Mouse (Mus musculus): ENCODE results near the gene Gmcl1.

Gene Gmcl1

DNA sequence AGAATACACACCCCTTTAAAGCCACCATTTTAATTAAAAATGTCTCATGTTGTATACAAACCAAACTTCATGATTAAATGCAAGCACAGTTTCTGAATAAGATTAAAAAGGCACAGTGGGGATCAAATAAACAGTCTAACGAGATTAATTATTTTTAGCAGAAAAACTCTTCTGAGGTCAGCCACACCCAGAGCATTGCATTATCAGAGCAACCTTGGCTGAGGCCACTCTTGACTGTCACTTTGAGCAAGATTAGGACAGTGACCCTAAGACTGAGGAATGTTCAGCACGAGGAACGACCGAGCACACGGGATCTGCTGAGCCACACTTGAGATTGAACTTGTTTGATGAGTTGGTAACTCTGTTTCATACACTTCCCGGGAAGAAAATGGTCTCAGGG lies 3.6 kb upstream of the Gmcl1 start:
- in situ Hi-C loops (cut with MboI, MseI) = no loop called here

DNA sequence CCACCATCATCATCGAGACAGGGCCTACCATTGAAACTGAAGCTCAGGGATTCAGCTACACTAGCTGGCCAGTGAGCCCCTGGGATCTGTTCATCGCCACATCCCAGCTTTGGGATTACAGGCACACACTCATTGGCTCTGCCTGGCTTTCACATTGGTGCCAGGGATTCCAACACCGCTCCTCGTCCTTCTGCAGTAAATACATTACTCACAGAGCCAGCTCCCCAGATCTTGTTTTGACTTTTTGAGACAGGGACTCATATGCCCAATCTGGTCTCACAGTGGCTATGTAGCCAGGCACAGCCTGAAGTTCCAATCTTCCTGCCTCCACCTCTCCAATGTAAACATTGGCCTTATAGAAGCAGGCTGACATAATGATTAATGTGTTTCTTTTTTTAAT lies 3.1 kb upstream of the Gmcl1 start:
- in situ Hi-C loops (cut with MboI, MseI) = no loop called here

DNA sequence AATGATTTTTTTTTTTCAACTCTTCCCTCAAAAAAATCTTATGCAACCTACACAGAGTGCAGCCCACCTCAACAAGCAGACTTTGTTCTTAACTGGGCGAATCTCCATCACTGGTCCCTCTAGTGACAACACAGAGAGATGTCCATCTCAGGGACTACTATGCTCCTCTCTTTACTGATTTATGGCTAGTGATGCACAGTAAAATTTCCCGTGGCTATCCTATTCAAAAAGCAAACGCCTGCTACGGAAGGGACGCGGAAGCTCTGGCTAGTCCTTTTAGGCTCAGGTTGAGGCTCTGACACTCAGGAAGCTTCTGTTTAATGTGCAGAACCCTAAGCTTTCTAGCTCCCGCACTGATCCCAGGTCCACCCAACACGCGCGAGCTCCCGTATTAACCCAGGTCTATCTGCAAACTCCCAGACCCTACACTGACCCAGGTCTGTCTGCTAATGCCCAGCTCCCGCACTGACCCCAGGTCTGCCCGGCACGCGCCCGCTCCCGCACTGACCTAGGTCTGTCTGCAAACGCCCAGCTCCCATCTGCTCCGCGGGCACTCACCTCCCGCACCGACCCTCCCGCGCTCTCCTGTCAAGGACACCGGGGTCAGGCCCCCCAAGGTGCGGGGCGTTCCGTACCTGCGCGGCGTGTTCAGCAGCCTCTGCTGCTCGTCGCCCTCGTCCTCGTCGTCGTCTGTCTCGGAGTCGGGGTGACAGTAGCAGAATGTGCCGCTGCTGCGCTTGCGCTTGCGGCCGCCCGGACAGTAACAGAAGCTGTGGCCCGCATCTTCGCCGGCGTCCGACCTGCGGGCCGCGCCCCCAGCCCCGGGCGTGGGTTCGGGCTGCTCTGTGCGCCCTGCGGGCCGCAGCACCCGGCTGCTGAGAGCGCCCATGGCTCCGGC lies 658 bp downstream of the Gmcl1 start:
- in situ Hi-C loops (cut with MboI, MseI) = no loop called here

DNA sequence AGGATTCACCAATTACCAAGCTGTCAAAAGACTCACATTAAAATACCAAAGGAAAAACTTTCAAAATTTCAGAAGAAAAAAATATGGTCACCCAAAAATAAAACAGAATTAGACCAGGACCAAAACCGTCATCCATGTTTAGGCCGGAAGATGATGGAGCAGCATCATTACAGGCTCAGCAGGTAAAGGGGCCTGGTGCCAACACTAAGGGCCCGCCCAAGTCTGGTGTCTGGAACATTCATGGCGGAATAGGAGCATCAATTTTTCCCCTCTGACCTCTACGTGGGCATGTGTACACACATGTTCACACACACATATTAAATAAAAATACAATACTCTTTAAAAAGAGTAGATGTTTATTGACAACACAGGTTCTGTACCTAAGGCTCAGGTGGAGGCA lies 4.5 kb downstream of the Gmcl1 start:
- in situ Hi-C loops (cut with MboI, MseI) = no loop called here

DNA sequence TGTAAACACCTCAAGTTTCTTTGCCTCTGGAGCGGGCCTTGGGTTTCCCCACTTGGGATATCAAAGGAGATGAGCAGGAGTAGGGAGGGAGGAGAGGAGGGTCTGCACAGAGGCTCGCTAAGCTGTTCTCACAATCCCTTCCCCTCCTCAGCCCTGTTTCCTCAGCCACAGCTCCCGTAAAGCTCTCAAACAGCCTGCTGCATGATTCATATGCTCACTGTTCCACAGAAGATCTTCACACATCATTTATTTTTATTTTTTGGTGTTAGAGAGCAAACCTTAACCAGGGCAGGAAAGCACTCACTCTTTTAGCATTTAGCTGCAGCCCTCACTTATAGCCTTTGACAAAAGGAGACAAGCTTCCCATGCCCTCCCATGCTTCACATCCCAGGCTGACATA lies 11.2 kb downstream of the Gmcl1 start:
- in situ Hi-C loops (cut with MboI, MseI) = no loop called here

DNA sequence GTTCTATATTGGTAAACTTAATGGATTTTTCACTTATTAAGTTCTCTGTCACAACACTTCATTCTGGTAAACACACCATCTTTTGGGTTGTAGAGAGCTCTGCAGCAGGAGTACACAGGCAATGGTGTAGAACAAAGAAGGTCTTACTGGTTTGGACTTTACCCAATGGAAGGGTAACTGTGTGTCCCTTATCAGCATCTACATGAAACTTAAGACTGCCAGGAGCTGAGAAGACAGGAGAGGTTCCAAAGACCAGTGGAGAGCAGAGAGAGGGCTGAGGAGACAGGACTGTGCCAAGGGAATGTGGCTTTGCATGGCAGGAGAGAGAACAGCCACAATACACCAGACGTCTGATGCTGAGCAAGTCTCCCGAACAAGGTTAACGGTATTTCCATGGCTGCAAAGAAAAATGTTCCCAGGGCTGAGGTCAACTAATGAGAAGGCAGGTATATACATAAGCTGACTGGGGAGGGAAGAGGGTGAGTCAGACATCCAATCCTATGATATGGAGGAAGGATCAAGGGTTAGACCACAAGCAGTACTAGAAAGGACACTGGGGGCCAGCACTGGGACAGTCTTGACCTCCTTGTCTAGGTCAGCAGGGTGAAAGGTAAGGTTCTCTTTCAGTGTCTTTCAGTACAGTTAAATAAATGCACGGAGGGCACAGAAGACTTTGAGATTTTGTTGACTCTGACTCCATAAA lies 25.0 kb downstream of the Gmcl1 start:
- in situ Hi-C loops (cut with MboI, MseI) = no loop called here

DNA sequence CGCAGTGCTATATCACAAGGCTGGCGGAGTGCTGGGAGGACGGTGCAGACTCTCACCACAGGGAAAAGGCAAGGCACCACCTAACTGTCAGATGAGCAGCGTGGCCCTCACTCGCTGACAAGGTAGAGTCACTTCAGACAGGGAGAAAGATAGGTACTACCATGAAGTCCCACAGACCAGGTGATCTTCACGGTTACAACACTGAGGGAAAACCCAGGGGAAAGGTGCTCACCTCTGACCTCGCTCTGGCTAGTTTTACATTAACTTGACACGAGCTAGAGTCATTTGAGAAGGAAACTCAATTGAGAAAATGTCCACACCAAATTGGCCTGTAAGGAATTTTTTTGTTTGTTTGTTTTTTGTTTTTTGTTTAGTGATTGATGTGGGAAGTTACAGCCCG lies 30.6 kb downstream of the Gmcl1 start:
- in situ Hi-C loops (cut with MboI, MseI) = no loop called here

DNA sequence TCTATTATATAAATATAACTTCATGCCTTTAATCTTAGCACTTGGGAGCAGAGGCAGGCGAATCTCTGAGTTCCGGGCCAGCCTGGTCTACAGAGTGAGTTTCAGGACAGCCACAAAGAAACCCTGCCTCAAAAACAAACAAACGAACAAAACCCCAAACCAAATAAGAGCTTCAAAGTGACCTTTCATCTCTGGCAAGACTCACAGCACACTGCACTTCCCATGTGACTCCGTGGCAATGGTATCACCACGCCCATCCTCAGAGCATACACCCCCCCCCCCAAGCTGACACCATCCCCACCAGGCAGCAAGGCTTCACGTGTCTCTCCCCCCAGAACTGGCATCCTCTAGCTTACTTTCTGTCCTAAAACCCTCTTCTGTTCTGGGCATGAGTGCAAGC lies 35.3 kb downstream of the Gmcl1 start:
- in situ Hi-C loops (cut with MboI, MseI) = no loop called here

DNA sequence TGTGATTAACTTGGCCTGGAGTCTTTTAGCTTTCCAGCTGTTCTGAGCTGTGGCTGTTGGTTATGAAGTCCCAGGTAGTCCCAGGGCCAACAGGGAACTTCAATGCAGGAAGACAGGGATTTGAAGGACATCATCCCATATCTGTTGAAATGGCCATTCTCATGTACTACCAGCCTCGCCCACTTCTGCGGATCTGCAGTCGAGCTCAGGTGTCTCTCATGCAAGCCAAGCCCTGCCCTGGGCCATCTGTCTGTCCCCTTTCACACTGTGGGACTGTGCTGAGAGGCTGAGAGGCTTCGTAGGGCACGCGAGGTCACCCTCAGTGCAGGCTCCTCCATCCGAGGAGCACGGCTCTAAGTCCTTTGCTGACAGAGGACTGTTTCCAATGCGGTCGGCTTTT lies 37.0 kb downstream of the Gmcl1 start:
- in situ Hi-C loops (cut with MboI, MseI) = no loop called here

DNA sequence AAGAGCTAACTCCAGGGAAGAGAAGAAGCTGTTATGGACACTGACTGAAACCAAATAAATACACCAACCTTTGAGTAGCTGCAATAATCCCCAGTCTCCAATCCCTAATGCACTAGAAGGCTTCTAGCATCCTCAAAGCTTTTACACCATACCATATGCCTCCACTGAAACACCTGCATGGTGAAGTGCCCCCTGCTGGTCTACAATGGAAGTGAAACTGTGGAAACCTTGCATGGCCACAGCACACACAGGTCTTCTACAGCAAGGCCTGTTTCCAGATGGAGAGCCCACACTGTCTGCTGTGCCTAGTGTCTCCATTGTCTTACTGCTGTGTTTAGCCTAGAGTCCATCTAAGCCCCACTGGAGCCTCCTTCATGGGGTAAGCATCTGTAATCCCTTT lies 38.7 kb downstream of the Gmcl1 start:
- in situ Hi-C loops (cut with MboI, MseI) = no loop called here

DNA sequence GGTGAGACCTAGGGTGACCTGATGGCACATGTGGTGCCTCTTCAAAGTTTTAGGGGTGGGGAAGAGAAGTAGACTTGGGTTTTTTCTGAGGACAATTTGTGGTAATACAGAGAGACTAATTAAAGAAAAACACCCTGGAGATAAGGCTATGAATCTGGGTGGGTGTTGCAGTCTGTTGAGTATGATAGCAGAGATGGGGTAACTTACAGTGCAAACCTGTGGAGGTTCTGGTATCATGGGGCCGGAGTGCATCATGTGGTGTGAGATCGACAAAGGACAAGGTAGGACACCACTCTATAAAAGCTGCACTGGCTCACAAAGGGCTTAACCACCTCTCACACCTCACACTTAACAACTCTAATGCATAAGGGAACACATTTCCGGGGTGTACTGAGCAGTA lies 43.5 kb downstream of the Gmcl1 start:
- in situ Hi-C loops (cut with MboI, MseI) = loop anchor here (5.0 kb wide), 1 partner anchor 98 kb away; no protein-coding TSS in a partner anchor

DNA sequence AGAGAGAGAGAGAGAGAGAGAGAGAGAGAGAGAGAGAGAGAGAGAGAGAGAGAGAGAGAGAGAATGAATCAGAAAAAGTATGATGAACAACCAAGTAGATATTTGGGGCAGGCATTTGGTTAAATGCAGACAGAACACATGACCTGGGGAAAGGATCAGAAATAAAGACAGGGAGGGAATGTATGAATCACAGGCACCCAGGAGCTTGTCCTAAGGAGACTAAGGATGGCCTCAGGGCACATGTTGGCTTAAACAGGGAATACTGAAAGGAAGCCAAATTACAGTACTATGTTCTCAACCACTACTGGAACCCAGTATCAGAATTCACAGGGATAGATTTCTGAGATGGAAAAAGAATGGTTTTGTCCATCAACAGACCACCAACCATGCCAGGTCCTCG lies 46.2 kb downstream of the Gmcl1 start:
- in situ Hi-C loops (cut with MboI, MseI) = loop anchor here (5.0 kb wide), 1 partner anchor 100 kb away; no protein-coding TSS in a partner anchor

DNA sequence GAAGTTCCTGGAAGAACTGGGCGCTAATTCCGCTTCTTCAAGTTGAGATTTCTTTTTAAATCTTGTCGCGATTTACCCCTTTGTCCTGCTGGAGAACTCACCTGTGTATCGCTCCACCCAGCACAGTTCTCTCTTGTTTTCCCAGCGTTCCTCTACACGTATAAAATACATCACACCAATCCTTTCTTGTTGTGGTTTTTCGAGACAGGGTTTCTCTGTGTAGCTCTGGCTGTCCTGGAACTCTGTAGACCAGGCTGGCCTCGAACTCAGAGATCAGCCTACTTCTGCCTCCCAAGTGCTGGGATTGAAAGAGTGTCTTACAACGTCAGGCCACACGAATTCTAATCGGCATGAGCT lies 48.5 kb downstream of the Gmcl1 start:
- in situ Hi-C loops (cut with MboI, MseI) = loop anchor here (5.0 kb wide), 1 partner anchor 103 kb away; no protein-coding TSS in a partner anchor

DNA sequence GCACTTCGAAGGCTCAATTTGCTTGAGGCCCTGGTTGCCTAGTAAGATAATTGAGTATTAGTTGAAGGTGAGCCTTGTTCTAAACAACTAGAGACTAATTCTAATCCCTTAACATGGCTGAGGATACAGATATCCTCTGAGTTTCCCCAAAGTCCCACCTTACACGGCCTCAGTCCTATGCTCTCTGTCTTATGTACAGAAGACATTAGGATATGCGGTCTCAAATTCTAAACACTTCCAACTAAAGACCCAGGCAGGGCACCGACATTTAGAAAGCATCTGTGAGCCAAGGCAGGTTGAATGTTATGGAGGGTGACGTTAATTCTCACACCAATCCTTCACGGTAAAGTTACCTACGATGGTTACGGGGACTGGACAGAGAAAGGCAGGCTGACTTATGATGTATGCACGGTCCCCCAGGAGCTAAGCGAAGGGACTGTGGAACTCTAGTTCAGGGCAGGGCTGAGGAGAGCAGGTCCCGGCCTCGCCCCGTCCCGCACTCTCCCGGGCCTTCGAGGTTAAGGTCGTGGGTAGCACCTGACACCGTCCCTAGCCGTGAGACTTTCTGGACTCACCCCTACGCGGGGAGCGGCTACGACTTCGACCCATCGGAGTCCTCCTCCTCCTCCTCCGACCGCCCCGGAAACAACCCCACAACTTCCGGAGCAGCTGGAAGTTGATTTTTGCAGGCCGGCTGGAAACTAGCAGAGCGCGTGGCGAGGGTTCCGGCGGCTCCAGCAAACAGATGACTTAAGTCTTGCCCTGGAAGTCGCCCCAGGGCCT lies 49.1 kb downstream of the Gmcl1 start, which contains the start of gene Snrnp27:
Gene Snrnp27 (minus strand): TSS at position 651 of the 783 bp plus-strand sequence.
- in situ Hi-C loops (cut with MboI, MseI) = no loop called here

DNA sequence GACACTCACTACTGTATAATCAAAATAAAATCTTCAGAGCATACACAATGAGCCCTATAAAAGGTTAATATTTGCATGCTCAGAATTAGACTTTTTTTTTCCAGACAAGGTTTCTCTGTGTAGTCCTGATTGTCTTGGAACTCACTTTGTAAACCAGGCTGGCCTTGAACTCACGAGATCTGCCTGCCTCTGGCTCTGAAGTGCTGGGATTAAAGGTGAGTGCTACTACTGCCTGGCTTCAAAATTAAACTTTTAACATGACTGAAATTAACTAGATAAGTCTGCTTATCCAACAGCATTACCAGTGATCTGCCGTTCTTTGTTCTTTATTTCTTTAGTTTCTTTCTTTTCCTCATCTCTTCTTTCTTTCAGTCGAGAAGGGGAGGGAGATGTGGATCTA lies 51.9 kb downstream of the Gmcl1 start:
- in situ Hi-C loops (cut with MboI, MseI) = no loop called here

DNA sequence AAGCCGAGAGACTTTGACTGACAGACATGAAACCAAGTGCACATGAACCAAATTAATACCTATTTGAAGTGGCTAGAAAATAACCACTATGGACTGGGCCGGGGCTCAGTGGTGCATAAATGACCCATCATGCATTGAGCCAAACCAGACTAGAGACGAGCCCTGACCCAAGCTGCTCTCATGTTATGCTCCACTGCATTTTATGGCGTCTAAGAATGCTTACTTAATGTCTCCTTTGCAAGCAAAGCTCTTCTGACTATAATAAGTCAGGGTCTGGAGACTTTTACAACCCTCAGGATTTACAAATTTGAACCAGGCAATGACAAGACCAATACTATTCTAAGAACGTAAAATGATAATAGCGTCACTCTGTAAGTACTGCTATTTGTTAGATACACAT lies 54.8 kb downstream of the Gmcl1 start:
- in situ Hi-C loops (cut with MboI, MseI) = loop anchor here (10.0 kb wide), 1 partner anchor 134 kb away; no protein-coding TSS in a partner anchor

DNA sequence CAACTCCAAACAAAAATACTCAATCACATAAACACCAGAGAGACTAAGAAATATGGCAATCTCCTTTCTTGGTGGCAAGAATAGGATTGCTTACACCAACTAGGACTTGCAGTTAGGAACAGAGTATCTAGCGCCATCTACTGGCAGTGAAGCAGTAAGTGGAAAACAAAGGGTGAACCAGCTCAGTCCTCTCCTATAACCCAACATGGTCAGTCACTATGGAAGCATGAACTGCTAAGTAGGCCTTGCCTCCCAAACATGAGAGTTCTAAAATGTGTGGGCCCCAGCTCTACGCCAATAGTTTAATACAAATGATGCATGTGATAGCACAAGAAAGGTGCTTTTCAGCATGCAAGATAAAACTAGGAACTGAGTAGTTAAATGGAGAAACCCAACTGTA lies 62.3 kb downstream of the Gmcl1 start:
- in situ Hi-C loops (cut with MboI, MseI) = loop anchor here (10.0 kb wide), 1 partner anchor 126 kb away; no protein-coding TSS in a partner anchor

DNA sequence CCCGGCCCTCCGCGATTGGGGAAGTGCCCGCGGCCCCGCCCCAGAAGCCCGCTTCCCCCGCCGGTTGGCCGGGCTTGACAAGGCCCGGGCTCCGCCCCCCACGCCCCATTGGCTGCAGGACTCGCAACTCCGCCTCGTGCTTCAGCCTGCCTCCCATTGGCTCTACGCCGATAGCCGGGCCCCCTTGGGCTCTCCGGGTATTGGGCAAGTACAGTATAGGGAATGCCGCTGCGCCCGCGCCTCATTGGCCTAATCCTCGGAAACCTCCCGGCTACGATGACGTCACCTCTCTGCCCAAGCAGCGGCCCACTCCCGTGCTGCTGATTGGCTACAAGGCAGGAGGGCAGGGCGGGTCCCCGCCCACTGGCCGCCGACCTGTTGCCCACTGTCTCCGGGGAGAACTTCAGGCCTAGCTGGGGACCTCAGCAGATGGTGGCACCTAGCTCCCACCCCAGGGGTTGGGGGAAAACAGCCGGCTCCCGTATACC lies 63.9 kb downstream of the Gmcl1 start:
- in situ Hi-C loops (cut with MboI, MseI) = no loop called here

DNA sequence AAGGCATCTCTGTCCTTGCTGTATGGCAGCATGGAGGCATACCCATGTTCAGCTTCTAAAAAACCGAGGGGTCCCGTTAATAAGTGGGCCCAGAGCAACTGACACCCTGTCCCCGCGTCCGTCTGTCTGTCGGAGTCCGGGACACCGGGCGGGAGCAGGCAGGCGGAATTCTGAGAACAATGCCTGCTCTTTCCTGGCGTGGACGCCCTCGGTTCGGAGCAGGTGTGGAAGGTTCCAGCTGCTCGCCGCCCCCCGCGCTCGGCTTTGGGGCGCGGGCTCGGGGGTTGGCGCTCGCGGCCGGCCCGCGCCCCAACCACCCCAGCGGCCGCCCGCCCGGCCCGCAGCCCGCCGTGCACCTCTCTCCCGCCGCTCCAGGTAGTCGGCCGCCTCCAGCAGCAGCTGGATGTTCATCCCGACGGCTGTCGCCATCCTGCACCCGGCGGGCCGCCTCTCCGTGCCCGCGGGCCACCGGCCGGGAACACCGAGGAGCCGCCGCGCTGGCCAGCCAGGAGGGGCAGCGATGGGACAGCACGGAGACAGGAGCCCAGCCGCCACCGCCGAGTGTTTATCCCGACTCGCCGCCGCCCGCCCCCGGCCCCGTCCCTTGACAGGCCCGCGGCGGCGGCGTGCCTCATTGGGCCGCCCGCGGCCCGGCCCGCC lies 64.5 kb downstream of the Gmcl1 start, which contains the start of gene Mxd1:
Gene Mxd1 (minus strand): TSS at position 582 of the 660 bp plus-strand sequence.
- in situ Hi-C loops (cut with MboI, MseI) = no loop called here

DNA sequence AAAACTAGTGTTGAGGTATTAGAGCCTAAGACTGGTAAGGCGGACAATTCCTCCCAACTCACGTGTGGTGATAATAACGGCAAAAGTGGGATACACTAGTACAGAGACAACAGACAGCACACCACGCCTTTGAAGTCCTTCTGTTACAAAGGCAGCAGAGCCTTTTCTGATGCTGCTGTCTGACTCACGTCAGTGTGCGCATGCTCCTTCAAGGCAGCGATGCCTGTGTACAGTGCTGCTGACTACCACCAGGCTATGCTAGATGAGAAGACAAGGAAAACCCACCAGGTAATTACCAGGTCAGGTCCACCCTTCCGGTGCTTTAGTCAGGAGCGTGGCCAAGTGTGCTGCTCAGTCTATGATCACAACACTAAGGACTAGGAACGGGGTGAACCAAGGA lies 66.1 kb downstream of the Gmcl1 start:
- in situ Hi-C loops (cut with MboI, MseI) = no loop called here
